Mouse (Mus musculus): ENCODE results near the gene Saa1.

DNA sequence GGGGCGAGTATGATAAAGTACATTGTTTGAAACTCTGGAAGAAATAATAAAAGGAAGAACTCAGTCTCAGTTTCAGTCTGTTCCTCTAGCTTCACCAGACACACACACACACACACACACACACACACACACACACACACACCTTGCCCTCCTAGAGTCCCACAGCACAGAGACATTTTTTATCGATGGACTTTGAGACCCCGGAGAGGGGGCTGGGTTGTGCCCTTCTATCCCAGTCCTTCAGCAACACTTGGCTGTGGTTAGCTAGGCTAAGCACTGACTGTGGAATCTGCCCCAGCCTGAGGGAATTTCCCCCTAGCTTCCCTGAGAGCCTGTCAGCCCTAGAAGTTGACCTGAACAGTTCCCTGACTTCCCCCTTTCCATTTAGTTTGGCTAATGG is 18.9 kb downstream of the Saa1 start:
- TF ChIP-seq POLR2A (IDR thresholded peaks at IDR 0.05; ENCODE audit: insufficient read length, low read depth) (no peak), USF1 (IDR thresholded peaks at IDR 0.05; ENCODE audit: low read depth) (no peak), MAX (IDR thresholded peaks at IDR 0.05; ENCODE audit: low read depth) (no peak), MYOD1 (IDR thresholded peaks at IDR 0.05; ENCODE audit: control insufficient read depth in 1 of 3, insufficient read length in 2 of 3, low read depth in 2 of 3) (no peak), E2F4 (IDR thresholded peaks at IDR 0.05; ENCODE audit: insufficient read depth) (no peak), CEBPB (IDR thresholded peaks at IDR 0.05; ENCODE audit: insufficient read depth, poor library complexity, severe bottlenecking) (no peak), TCF3 (IDR thresholded peaks at IDR 0.05; ENCODE audit: insufficient read length, low read depth) (no peak), MYOG (IDR thresholded peaks at IDR 0.05; ENCODE audit: control insufficient read depth in 1 of 3, insufficient read depth in 1 of 3, insufficient read length in 2 of 3, low read depth in 2 of 3) (no peak), REST (IDR thresholded peaks at IDR 0.05; ENCODE audit: insufficient read depth, insufficient read length) (no peak), TCF12 (IDR thresholded peaks at IDR 0.05; ENCODE audit: insufficient read depth, poor library complexity, severe bottlenecking) (no peak), POLR2AphosphoS2 (IDR thresholded peaks at IDR 0.05; ENCODE audit: insufficient read length, low read depth) (no peak)
